Mouse (Mus musculus) ES-E14 (cell line): ENCODE measurements around the gene Traf3ip2.

Experiments used
- HCFC1 ChIP-seq: IDR thresholded peaks from 2 replicates; pipeline ENCODE4 v1.6.1; 2012; ENCODE audit warnings: low read length, inconsistent platforms, borderline replicate concordance; ENCODE audit not compliant: insufficient read depth
- MAFK ChIP-seq: IDR thresholded peaks from 2 replicates; pipeline ENCODE4 v1.6.1; 2014; ENCODE audit warnings: mild to moderate bottlenecking, low read depth, low read length, inconsistent platforms; ENCODE audit not compliant: insufficient read depth
- ZC3H11A ChIP-seq: IDR thresholded peaks from 2 replicates; pipeline ENCODE4 v1.6.1; 2012; ENCODE audit warnings: low read depth, mild to moderate bottlenecking, inconsistent platforms, low read length, borderline replicate concordance
- ZNF384 ChIP-seq: IDR thresholded peaks from 2 replicates; pipeline ENCODE4 v1.6.1; 2012; ENCODE audit warnings: low read depth, low read length, inconsistent platforms

GRCm38 (mm10) chr10:39583718-39584117 lies 29.0 kb upstream of the Traf3ip2 start:
- TF ChIP-seq ZNF384 (no peak), MAFK (no peak), ZC3H11A (no peak), HCFC1 (no peak)
